Mouse (Mus musculus): ENCODE results near the gene Ddit4.

DNA sequence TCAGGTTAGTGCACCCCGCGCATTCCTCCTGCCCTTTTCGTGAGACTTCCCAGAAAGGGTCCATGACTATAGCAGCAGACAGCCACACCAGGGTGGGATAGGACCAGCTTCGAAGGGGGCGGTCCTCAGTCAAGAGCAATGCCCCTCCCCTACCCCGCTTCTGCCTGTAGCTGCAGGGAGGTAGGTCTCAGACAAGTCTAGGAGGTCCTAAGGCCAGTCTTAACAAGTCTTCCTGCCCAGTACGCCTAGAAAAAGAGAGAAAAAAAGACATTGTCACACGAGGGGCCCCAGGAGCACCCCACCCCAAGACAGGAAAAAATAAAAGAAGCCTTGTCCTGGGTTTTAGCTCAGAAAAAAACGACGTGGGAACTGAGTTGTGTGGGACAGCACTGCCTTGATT is 35.0 kb downstream of the Ddit4 start:
- TF ChIP-seq EP300 (IDR thresholded peaks at IDR 0.05; ENCODE audit: low read depth) (no peak), CTCF (IDR thresholded peaks at IDR 0.05; ENCODE audit: low read depth) (no peak)
